Mouse (Mus musculus) CH12.LX (cell line): ENCODE data around the gene Hras. TPM values are rescaled to one million over a fixed set of nuclear protein-coding genes. Genes with fewer than 3 reads are reported as not detected.

Experiments used
- DNase-seq: peaks from one replicate; pipeline ENCODE4 v3.0.0-alpha.2; 2013; ENCODE audit errors: extremely low read depth
- H3K27ac ChIP-seq: 2 replicates; pipeline ENCODE4 v1.5.1; 2012; ENCODE audit warnings: low read depth, mild to moderate bottlenecking, control low read depth, moderate library complexity; ENCODE audit not compliant: insufficient read depth
- H3K27me3 ChIP-seq: replicated peaks from 2 replicates; pipeline ENCODE3; 2012; ENCODE audit warnings: inconsistent platforms
- H3K36me3 ChIP-seq, 2 experiments: replicated peaks in 1 of 2; 2 replicates each; pipeline versions ENCODE3 to v1.6.1; 2012; ENCODE audit warnings: inconsistent platforms in 1 of 2, low read length in 1 of 2, mild to moderate bottlenecking in 1 of 2, mixed read lengths in 1 of 2, moderate library complexity in 1 of 2; ENCODE audit not compliant: control insufficient read depth in 1 of 2, insufficient read depth in 1 of 2
- H3K4me1 ChIP-seq, 2 experiments: 2 replicates each; pipeline ENCODE4 v1.6.1; 2012; ENCODE audit warnings: inconsistent platforms in 1 of 2, moderate library complexity in 1 of 2; ENCODE audit not compliant: insufficient read depth in 2 of 2, control insufficient read depth in 1 of 2
- H3K4me2 ChIP-seq: 2 replicates; pipeline ENCODE4 v1.6.1; 2012; ENCODE audit warnings: low read depth, mild to moderate bottlenecking, control low read depth; ENCODE audit not compliant: poor library complexity, insufficient read depth, severe bottlenecking
- H3K4me3 ChIP-seq, 3 experiments: fragments of 150-350 bp in 1 of 3; sonication (generic) in 1 of 3; replicated peaks in 1 of 3; 2 replicates each; pipeline versions ENCODE3 to v1.5.1; 2011 to 2012; ENCODE audit warnings: low read depth in 2 of 3, low read length in 2 of 3, mild to moderate bottlenecking in 2 of 3, moderate library complexity in 2 of 3, control low read depth in 1 of 3, improper control_type of control experiment in 1 of 3, inconsistent platforms in 1 of 3, mixed read lengths in 1 of 3; ENCODE audit not compliant: poor library complexity in 1 of 3
- H3K79me2 ChIP-seq: replicated peaks from 2 replicates; pipeline ENCODE4 v1.6.1; 2012; ENCODE audit warnings: mild to moderate bottlenecking, moderate library complexity; ENCODE audit not compliant: control insufficient read depth, poor library complexity, insufficient read depth, severe bottlenecking; ENCODE audit errors: extremely low read depth
- H3K9ac ChIP-seq: 2 replicates; pipeline ENCODE4 v1.6.1; 2012; ENCODE audit warnings: low read depth, mild to moderate bottlenecking, control low read depth, moderate library complexity; ENCODE audit not compliant: insufficient read depth
- H3K9me3 ChIP-seq: replicated peaks from 2 replicates; pipeline ENCODE3; 2012; ENCODE audit warnings: low read length, inconsistent platforms, mixed read lengths
- CHD1 ChIP-seq: IDR thresholded peaks from 2 replicates; pipeline ENCODE4 v1.6.1; 2012; ENCODE audit warnings: low read depth, low read length, improper control_type of control experiment, inconsistent platforms
- CHD2 ChIP-seq: IDR thresholded peaks from 2 replicates; pipeline ENCODE4 v1.6.1; 2011; ENCODE audit warnings: low read length, improper control_type of control experiment
- EP300 ChIP-seq: IDR thresholded peaks from 2 replicates; pipeline ENCODE4 v1.6.1; 2011; ENCODE audit warnings: low read length, improper control_type of control experiment
- ETS1 ChIP-seq: conservative IDR thresholded peaks from 2 replicates; pipeline ENCODE4 v1.6.1; 2012; ENCODE audit warnings: low read depth, mild to moderate bottlenecking, inconsistent platforms, low read length, improper control_type of control experiment, moderate library complexity
- HCFC1 ChIP-seq: IDR thresholded peaks from 2 replicates; pipeline ENCODE4 v1.6.1; 2012; ENCODE audit warnings: low read depth, mild to moderate bottlenecking, inconsistent platforms, low read length, improper control_type of control experiment
- JUND ChIP-seq: conservative IDR thresholded peaks from 2 replicates; pipeline ENCODE4 v1.6.1; 2011; ENCODE audit warnings: low read depth, low read length, improper control_type of control experiment
- KAT2A ChIP-seq: IDR thresholded peaks from 2 replicates; pipeline ENCODE4 v1.6.1; 2012; ENCODE audit warnings: low read length, improper control_type of control experiment, inconsistent platforms; ENCODE audit not compliant: insufficient replicate concordance
- MAX ChIP-seq: IDR thresholded peaks from 2 replicates; pipeline ENCODE4 v1.6.1; 2011; ENCODE audit warnings: low read length, improper control_type of control experiment
- MAZ ChIP-seq: IDR thresholded peaks from 2 replicates; pipeline ENCODE4 v1.6.1; 2012; ENCODE audit warnings: low read depth, mild to moderate bottlenecking, inconsistent platforms, low read length, improper control_type of control experiment, moderate library complexity
- NRF1 ChIP-seq: IDR thresholded peaks from 2 replicates; pipeline ENCODE4 v1.6.1; 2014; ENCODE audit warnings: low read depth, mild to moderate bottlenecking, inconsistent platforms, low read length, improper control_type of control experiment, moderate library complexity
- POLR2A ChIP-seq: IDR thresholded peaks from 2 replicates; pipeline ENCODE4 v1.6.1; 2011; ENCODE audit warnings: low read depth, mild to moderate bottlenecking, improper control_type of control experiment, low read length
- POLR2AphosphoS2 ChIP-seq: IDR thresholded peaks from 2 replicates; pipeline ENCODE4 v1.6.1; 2011; ENCODE audit warnings: low read depth, low read length, improper control_type of control experiment
- UBTF ChIP-seq: IDR thresholded peaks from 2 replicates; pipeline ENCODE4 v1.6.1; 2012; ENCODE audit warnings: low read depth, mild to moderate bottlenecking, inconsistent platforms, low read length, improper control_type of control experiment, moderate library complexity
- USF2 ChIP-seq: conservative IDR thresholded peaks from 2 replicates; pipeline ENCODE4 v1.6.1; 2011; ENCODE audit warnings: low read depth, low read length, improper control_type of control experiment
- ZC3H11A ChIP-seq: IDR thresholded peaks from 2 replicates; pipeline ENCODE4 v1.6.1; 2012; ENCODE audit warnings: low read depth, mild to moderate bottlenecking, inconsistent platforms, low read length, improper control_type of control experiment
- ZMIZ1 ChIP-seq: IDR thresholded peaks from 2 replicates; pipeline ENCODE4 v1.6.1; 2012; ENCODE audit warnings: low read depth, mild to moderate bottlenecking, inconsistent platforms, low read length, improper control_type of control experiment
- dilution Hi-C: fragments of 300-500 bp; cut with MboI; formaldehyde crosslinking; loops from 2 replicates; pipeline ENCODE4 v1.14.3; 2020; ENCODE audit warnings: low sequenced_read_pairs; ENCODE audit not compliant: extremely low pct_unique_long_range_greater_than_20kb, extremely low pct_ligation_motif_present
- in situ Hi-C: fragments of 300-500 bp; cut with MboI; formaldehyde crosslinking; loops from 3 replicates; pipeline ENCODE4 v1.14.3; 2019; ENCODE audit warnings: low sequenced_read_pairs, low pct_ligation_motif_present, low pct_unique_long_range_greater_than_20kb, mixed read lengths
- polyA plus RNA-seq: library from polyadenylated mRNA; unstranded; fragments of >175 nt; gene quantifications from 2 replicates; pipeline ENCODE4 v1.2.1, GENCODE M21; 2012; ENCODE audit warnings: low read depth; ENCODE audit not compliant: insufficient read length
- total RNA-seq, 2 experiments: library from RNA; depleted of rRNA; stranded (reverse); fragments of 300-350 nt in 1 of 2; fragments of >200 nt in 1 of 2; gene quantifications; 2 replicates each; pipeline ENCODE4 v1.2.3; 2012 to 2014

The Hras gene
- total and polyA plus RNA-seq, 3 experiments = 43.6 to 82.0 (median 71.3) TPM

GRCm38 (mm10) chr7:141164397-141164796, 29.4 kb downstream of the Hras start:
- H3K4me2 ChIP-seq = peak overlapping the region; percentile 40; the same call in 1 of the 2 replicates
- H3K36me3 ChIP-seq = peaks cover 46 to 73% of the 10 kb centered on the region in 2 experiments

GRCm38 (mm10) chr7:141155362-141155761, 38.4 kb downstream of the Hras start:
- H3K9me3 ChIP-seq = no peaks in the 10 kb centered on the region
- H3K36me3 ChIP-seq = peaks cover 57 to 82% of the 10 kb centered on the region in 2 experiments
- no peak overlapping the region for H3K4me3 ChIP-seq
- no peak overlapping the region for H3K4me2 ChIP-seq
- DNase-seq = no peak
- in situ Hi-C loops = no loop called here
- no peak overlapping the region for H3K27ac ChIP-seq
- H3K27me3 ChIP-seq = no peaks in the 10 kb centered on the region
- H3K4me1 ChIP-seq = peaks cover 0 to 22% of the 10 kb centered on the region in 2 experiments; a peak in 2 of 4 replicates
- dilution Hi-C loops = no loop called here
- TF ChIP-seq JUND (no peak), POLR2AphosphoS2 (no peak)
- H3K9ac ChIP-seq = no peak overlapping the region
- H3K79me2 ChIP-seq = no peaks in the 10 kb centered on the region

More at GRCm38 (mm10) chr7:141164397-141164796, 29.4 kb downstream of the Hras start:
- Histone ChIP-seq H3K9ac (no peak overlapping the region; the same call in 1 of the 2 replicates), H3K4me3 (peak overlapping the region in 1 of 3 experiments; percentile 29), H3K9me3 (no peaks in the 10 kb centered on the region), H3K27ac (peak overlapping the region; percentile 94), H3K4me1 (peaks cover 27 to 49% of the 10 kb centered on the region in 2 experiments), H3K27me3 (no peaks in the 10 kb centered on the region), H3K79me2 (peaks cover 11% of the 10 kb centered on the region)
- no peak for DNase-seq
- dilution Hi-C loops (no loop called here), in situ Hi-C loops (no loop called here)
- no peak for TF ChIP-seq MAX
- no peak for TF ChIP-seq KAT2A
- no peak for TF ChIP-seq USF2
- no peak for TF ChIP-seq NRF1
- no peak for TF ChIP-seq HCFC1
- no peak for TF ChIP-seq POLR2AphosphoS2
- no peak for TF ChIP-seq UBTF
- no peak for TF ChIP-seq ZMIZ1
- TF ChIP-seq CHD2 = no peak
- TF ChIP-seq EP300 = no peak
- no peak for TF ChIP-seq ZC3H11A
- TF ChIP-seq POLR2A = no peak
- TF ChIP-seq ETS1 = no peak

GRCm38 (mm10) chr7:141148639-141149038, 45.2 kb downstream of the Hras start:
- Histone ChIP-seq H3K79me2 (no peaks in the 10 kb centered on the region), H3K27me3 (no peaks in the 10 kb centered on the region), H3K4me3 (no peak overlapping the region), H3K9ac (no peak overlapping the region), H3K36me3 (peaks cover 29 to 78% of the 10 kb centered on the region in 2 experiments), H3K9me3 (no peaks in the 10 kb centered on the region), H3K27ac (no peak overlapping the region), H3K4me1 (peaks cover 0 to 12% of the 10 kb centered on the region in 2 experiments; a peak in 1 of 4 replicates), H3K4me2 (no peak overlapping the region)
- dilution Hi-C loops (no loop called here), in situ Hi-C loops (no loop called here)
- no peak for DNase-seq
- TF ChIP-seq CHD1 = no peak
- no peak for TF ChIP-seq MAZ
